Mouse (Mus musculus): ENCODE results near the gene Smarca4. TPM values are rescaled to one million over a fixed set of nuclear protein-coding genes. Genes with fewer than 3 reads are reported as not detected.

Gene Smarca4
- polyA plus RNA-seq, 1 experiment from 2014 or later = 173 TPM

- H3K9me3 ChIP-seq = no peaks in the 10 kb centered on the region
- no peak overlapping the region for H3K4me3 ChIP-seq
Measured at GRCm38 (mm10) chr9:21606648-21607047, 9.3 kb upstream of the Smarca4 start.

GRCm38 (mm10) chr9:21609861-21610260 is 6.1 kb upstream of the Smarca4 start:
- no peak for DNase-seq (ENCODE audit: low spot score)
- Histone ChIP-seq H3K4me3 (no peak overlapping the region), H3K27me3 (ENCODE audit: insufficient read depth, poor library complexity, severe bottlenecking) (no peaks in the 10 kb centered on the region), H3K27ac (no peak overlapping the region), H3K9me3 (no peaks in the 10 kb centered on the region), H3K36me3 (no peaks in the 10 kb centered on the region), H3K4me1 (replicated peaks) (0 out of 2 replicates have a peak, but pooled peaks cover 3% of the 10 kb centered on the region)
- WGBS = 82% methylated on average over 1 of the region's 1 CpGs

More at GRCm38 (mm10) chr9:21606648-21607047, 9.3 kb upstream of the Smarca4 start:
- H3K27ac ChIP-seq = no peak overlapping the region
- H3K27me3 ChIP-seq (ENCODE audit: insufficient read depth, poor library complexity, severe bottlenecking) = no peaks in the 10 kb centered on the region
- H3K36me3 ChIP-seq = no peaks in the 10 kb centered on the region
- no peaks in the 10 kb centered on the region for H3K4me1 ChIP-seq (replicated peaks)
- 91% methylated on average over 1 of the region's 1 CpGs for WGBS
- no peak for DNase-seq (ENCODE audit: low spot score)

GRCm38 (mm10) chr9:21614864-21615616 is 929 bp upstream of the Smarca4 start:
- no peaks in the 10 kb centered on the region for H3K27me3 ChIP-seq (ENCODE audit: insufficient read depth, poor library complexity, severe bottlenecking)
- no peak for DNase-seq (ENCODE audit: low spot score)
- 81% methylated on average over 15 of the region's 15 CpGs for WGBS
- peaks cover 25% of the 10 kb centered on the region for H3K4me1 ChIP-seq (replicated peaks)
- peak overlapping the region; percentile 75 for H3K4me3 ChIP-seq
- H3K27ac ChIP-seq = peak overlapping the region; percentile 99
- H3K36me3 ChIP-seq = peaks cover 19% of the 10 kb centered on the region
- no peaks in the 10 kb centered on the region for H3K9me3 ChIP-seq

- WGBS = under 1% methylated on average over 57 of the region's 57 CpGs
- Histone ChIP-seq H3K27me3 (ENCODE audit: insufficient read depth, poor library complexity, severe bottlenecking) (no peaks in the 10 kb centered on the region), H3K27ac (peak overlapping the region; percentile 99), H3K9me3 (no peaks in the 10 kb centered on the region), H3K4me3 (peak overlapping the region; percentile 75), H3K36me3 (peaks cover 27% of the 10 kb centered on the region), H3K4me1 (replicated peaks) (peaks cover 25% of the 10 kb centered on the region)
- no peak for DNase-seq (ENCODE audit: low spot score)
Measured at GRCm38 (mm10) chr9:21616232-21616781, 338 bp downstream of the Smarca4 start.

GRCm38 (mm10) chr9:21617066-21617465 is 1.1 kb downstream of the Smarca4 start:
- DNase-seq (ENCODE audit: low spot score) = peak; percentile 35
- H3K9me3 ChIP-seq = no peaks in the 10 kb centered on the region
- H3K27me3 ChIP-seq (ENCODE audit: insufficient read depth, poor library complexity, severe bottlenecking) = no peaks in the 10 kb centered on the region
- H3K4me3 ChIP-seq = peak overlapping the region; percentile 75
- 11% methylated on average over 10 of the region's 10 CpGs for WGBS
- H3K4me1 ChIP-seq (replicated peaks) = peaks cover 25% of the 10 kb centered on the region
- peak overlapping the region; percentile 99 for H3K27ac ChIP-seq
- peaks cover 34% of the 10 kb centered on the region for H3K36me3 ChIP-seq

- Histone ChIP-seq H3K9me3 (no peaks in the 10 kb centered on the region), H3K36me3 (peaks cover 46% of the 10 kb centered on the region), H3K4me3 (no peak overlapping the region), H3K27me3 (ENCODE audit: insufficient read depth, poor library complexity, severe bottlenecking) (no peaks in the 10 kb centered on the region), H3K4me1 (replicated peaks) (peaks cover 18% of the 10 kb centered on the region), H3K27ac (no peak overlapping the region)
- no peak for DNase-seq (ENCODE audit: low spot score)
- 91% methylated on average over 4 of the region's 4 CpGs for WGBS
Measured at GRCm38 (mm10) chr9:21620229-21620628, 4.3 kb downstream of the Smarca4 start.

GRCm38 (mm10) chr9:21622676-21623075 is 6.7 kb downstream of the Smarca4 start:
- WGBS = 98% methylated on average over 1 of the region's 1 CpGs
- H3K4me1 ChIP-seq (replicated peaks) = peaks cover 18% of the 10 kb centered on the region
- H3K9me3 ChIP-seq = no peaks in the 10 kb centered on the region
- H3K27ac ChIP-seq = no peak overlapping the region
- peaks cover 55% of the 10 kb centered on the region for H3K36me3 ChIP-seq
- H3K27me3 ChIP-seq (ENCODE audit: insufficient read depth, poor library complexity, severe bottlenecking) = no peaks in the 10 kb centered on the region
- no peak for DNase-seq (ENCODE audit: low spot score)
- no peak overlapping the region for H3K4me3 ChIP-seq

GRCm38 (mm10) chr9:21625342-21626339 is 9.7 kb downstream of the Smarca4 start:
- 0 out of 2 replicates have a peak, but pooled peaks cover 6% of the 10 kb centered on the region for H3K4me1 ChIP-seq (replicated peaks)
- H3K36me3 ChIP-seq = peaks cover 39% of the 10 kb centered on the region
- DNase-seq (ENCODE audit: low spot score) = no peak
- 90% methylated on average over 10 of the region's 10 CpGs for WGBS
- no peak overlapping the region for H3K27ac ChIP-seq
- H3K4me3 ChIP-seq = no peak overlapping the region
- H3K9me3 ChIP-seq = no peaks in the 10 kb centered on the region
- H3K27me3 ChIP-seq (ENCODE audit: insufficient read depth, poor library complexity, severe bottlenecking) = no peaks in the 10 kb centered on the region

- Histone ChIP-seq H3K4me1 (replicated peaks) (0 out of 2 replicates have a peak, but pooled peaks cover 6% of the 10 kb centered on the region), H3K9me3 (no peaks in the 10 kb centered on the region), H3K27ac (no peak overlapping the region), H3K4me3 (no peak overlapping the region), H3K36me3 (peaks cover 41% of the 10 kb centered on the region), H3K27me3 (ENCODE audit: insufficient read depth, poor library complexity, severe bottlenecking) (no peaks in the 10 kb centered on the region)
- DNase-seq (ENCODE audit: low spot score) = no peak
Measured at GRCm38 (mm10) chr9:21626571-21626970, 10.6 kb downstream of the Smarca4 start.

- H3K4me3 ChIP-seq = no peak overlapping the region
- no peak for DNase-seq (ENCODE audit: low spot score)
- H3K36me3 ChIP-seq = peaks cover 37% of the 10 kb centered on the region
- H3K4me1 ChIP-seq (replicated peaks) = 0 out of 2 replicates have a peak, but pooled peaks cover 6% of the 10 kb centered on the region
- 91% methylated on average over 5 of the region's 5 CpGs for WGBS
- no peaks in the 10 kb centered on the region for H3K27me3 ChIP-seq (ENCODE audit: insufficient read depth, poor library complexity, severe bottlenecking)
- H3K9me3 ChIP-seq = no peaks in the 10 kb centered on the region
- no peak overlapping the region for H3K27ac ChIP-seq
Measured at GRCm38 (mm10) chr9:21627145-21627795, 11.3 kb downstream of the Smarca4 start.

GRCm38 (mm10) chr9:21630673-21631072 is 14.7 kb downstream of the Smarca4 start:
- DNase-seq (ENCODE audit: low spot score) = peak; percentile 20
- H3K36me3 ChIP-seq = peaks cover 57% of the 10 kb centered on the region

GRCm38 (mm10) chr9:21633106-21633505 is 17.1 kb downstream of the Smarca4 start:
- Histone ChIP-seq H3K36me3 (peaks cover 76% of the 10 kb centered on the region), H3K27ac (no peak overlapping the region), H3K27me3 (ENCODE audit: insufficient read depth, poor library complexity, severe bottlenecking) (no peaks in the 10 kb centered on the region), H3K4me1 (replicated peaks) (no peaks in the 10 kb centered on the region), H3K9me3 (no peaks in the 10 kb centered on the region), H3K4me3 (no peak overlapping the region)
- WGBS = 76% methylated on average over 3 of the region's 3 CpGs
- no peak for DNase-seq (ENCODE audit: low spot score)

More at GRCm38 (mm10) chr9:21630673-21631072, 14.7 kb downstream of the Smarca4 start:
- Histone ChIP-seq H3K4me3 (no peak overlapping the region), H3K27ac (no peak overlapping the region), H3K4me1 (replicated peaks) (0 out of 2 replicates have a peak, but pooled peaks cover 2% of the 10 kb centered on the region), H3K27me3 (ENCODE audit: insufficient read depth, poor library complexity, severe bottlenecking) (no peaks in the 10 kb centered on the region), H3K9me3 (no peaks in the 10 kb centered on the region)
- WGBS = 88% methylated on average over 3 of the region's 3 CpGs

All from hindbrain, embryonic 10.5 days (tissue).